Comparison of ENCODE assay signal across 8 mouse cellular contexts in the genomic region with DNA sequence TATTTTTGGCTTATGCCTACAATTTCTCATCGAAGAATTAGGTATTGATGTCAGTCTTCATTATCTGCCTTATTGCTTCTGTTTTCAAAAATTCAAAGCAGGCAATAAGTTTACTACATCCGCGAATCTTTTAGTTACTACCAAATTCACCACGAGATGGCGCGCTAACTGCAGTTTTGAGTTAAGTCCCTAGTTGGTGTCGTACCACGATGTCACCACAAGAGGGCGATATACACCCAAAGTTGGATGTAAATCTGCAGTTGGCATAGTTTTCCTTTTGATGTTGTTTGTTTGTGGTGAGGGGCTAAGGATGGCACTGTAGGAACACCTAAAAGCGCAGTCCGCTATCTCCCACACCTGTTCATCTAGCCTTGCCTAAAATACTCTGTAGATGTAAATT.
A peak's percentile ranks its signal among the peaks of the same experiment; 100 is the strongest.
DNase-seq lines count a peak whose midpoint lies in the region; ATAC-seq lines count a peak whose summit lies in the region.

No protein-coding gene starts in this region.

- H3K9me3 ChIP-seq in hindbrain, embryonic 14.5 days (ENCODE audit: control insufficient read depth, low read length) = no peaks in the 10 kb centered on the region
- H3K9me3 ChIP-seq in hindbrain, embryonic 16.5 days (ENCODE audit: control insufficient read depth, low read length) = no peaks in the 10 kb centered on the region
- H3K9me3 ChIP-seq in limb, embryonic 10.5 days (replicated peaks) = no peaks in the 10 kb centered on the region

- H3K9ac ChIP-seq in hindbrain, embryonic 14.5 days = no peak overlapping the region
- H3K9ac ChIP-seq in hindbrain, embryonic 16.5 days (ENCODE audit: low read depth, low read length) = no peak overlapping the region

- 25% methylated on average over 11 of the region's 11 CpGs for WGBS in hindbrain, embryonic 14.5 days
- WGBS in hindbrain, embryonic 16.5 days = 23% methylated on average over 11 of the region's 11 CpGs
- WGBS in limb, embryonic 10.5 days = 23% methylated on average over 11 of the region's 11 CpGs

- DNase-seq in hindbrain, embryonic 14.5 days (ENCODE audit: low spot score) = peak; percentile 89
- peak; percentile 54 to 89 for DNase-seq in adrenal gland, adult (ENCODE audit: inconsistent age in 2 of 2, low spot score in 1 of 2)
- DNase-seq in embryo, embryonic 11 days = peak; percentile 82
- peak; percentile 64 for DNase-seq in hindlimb bud, embryonic 11.5 days (ENCODE audit: extremely low spot score, low read depth, low spot score)
- peak; percentile 74 for DNase-seq in limb, embryonic 10.5 days (ENCODE audit: low spot score)
- peak; percentile 65 for DNase-seq in ovary, postnatal 14 days (ENCODE audit: low spot score)
- peak; percentile 61 for DNase-seq in thymus, postnatal 14 days

- H3K4me2 ChIP-seq in hindbrain, embryonic 14.5 days (replicated peaks) = no peak overlapping the region
- no peak overlapping the region for H3K4me2 ChIP-seq in hindbrain, embryonic 16.5 days (ENCODE audit: low read length)

- ATAC-seq in hindbrain, embryonic 14.5 days (ENCODE audit: low FRiP score) = no peak
- ATAC-seq in hindbrain, embryonic 16.5 days = no peak

- peaks cover 4% of the 10 kb centered on the region; the same call in 1 of the 2 replicates for H3K27me3 ChIP-seq in hindbrain, embryonic 14.5 days (ENCODE audit: control insufficient read depth, insufficient read depth, low read length)
- H3K27me3 ChIP-seq in hindbrain, embryonic 16.5 days (replicated peaks; ENCODE audit: control insufficient read depth, insufficient read depth, low read length) = peaks cover under 1% of the 10 kb centered on the region
- peaks cover 43% of the 10 kb centered on the region for H3K27me3 ChIP-seq in limb, embryonic 10.5 days (ENCODE audit: low read depth, poor library complexity, severe bottlenecking)

- no peak overlapping the region for H3K4me3 ChIP-seq in hindbrain, embryonic 14.5 days (replicated peaks; ENCODE audit: low read length)
- no peak overlapping the region for H3K4me3 ChIP-seq in hindbrain, embryonic 16.5 days (ENCODE audit: low read length)
- H3K4me3 ChIP-seq in limb, embryonic 10.5 days = no peak overlapping the region

- no peak overlapping the region for H3K27ac ChIP-seq in hindbrain, embryonic 14.5 days
- no peak overlapping the region for H3K27ac ChIP-seq in hindbrain, embryonic 16.5 days (ENCODE audit: low read depth, low read length)
- no peak overlapping the region for H3K27ac ChIP-seq in limb, embryonic 10.5 days

- no peaks in the 10 kb centered on the region for H3K36me3 ChIP-seq in hindbrain, embryonic 14.5 days (replicated peaks; ENCODE audit: control insufficient read depth, insufficient read depth)
- no peaks in the 10 kb centered on the region for H3K36me3 ChIP-seq in hindbrain, embryonic 16.5 days (ENCODE audit: control insufficient read depth, insufficient read depth, low read length)
- H3K36me3 ChIP-seq in limb, embryonic 10.5 days = no peaks in the 10 kb centered on the region

- H3K4me1 ChIP-seq in hindbrain, embryonic 14.5 days (replicated peaks; ENCODE audit: control insufficient read depth, insufficient read depth, low read length) = no peaks in the 10 kb centered on the region
- no peaks in the 10 kb centered on the region for H3K4me1 ChIP-seq in hindbrain, embryonic 16.5 days (ENCODE audit: control insufficient read depth, insufficient read depth, low read depth, low read length)
- no peaks in the 10 kb centered on the region for H3K4me1 ChIP-seq in limb, embryonic 10.5 days
